Mouse (Mus musculus) urinary bladder, postnatal 14 days (tissue): ENCODE measurements at regions not wholly inside any gene's neighbourhood (a gene's known extent, or its start where the extent isn't known, plus 50 kb on each side); places are given as distances from the start of the nearest gene placed in this dataset.
A peak's percentile ranks its signal among the peaks of the same experiment; 100 is the strongest.

Source experiments
- DNase-seq: peaks from one replicate; pipeline ENCODE4 v3.0.0; 2021; ENCODE audit warnings: low spot score

DNA sequence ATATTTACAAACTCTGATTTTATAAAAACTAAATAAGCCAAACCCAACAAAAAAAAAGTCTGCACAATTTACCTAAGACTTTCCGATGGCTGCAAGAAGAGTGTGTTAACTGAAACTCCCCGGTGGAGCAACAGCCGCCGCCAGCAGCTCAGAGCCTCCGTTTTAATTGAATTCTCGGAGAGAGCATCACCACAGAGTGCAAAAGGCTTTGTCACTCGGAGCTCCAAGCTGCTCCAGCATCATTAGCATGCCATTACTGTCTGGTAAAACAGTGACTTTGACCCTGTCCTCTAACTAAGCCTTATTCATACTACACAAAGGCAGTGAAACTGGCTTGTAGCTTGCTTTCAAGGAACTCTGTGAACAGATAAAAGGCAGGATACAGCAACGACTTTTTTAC, 176.5 kb downstream of the Efnb2 start:
- DNase-seq = no peak

DNA sequence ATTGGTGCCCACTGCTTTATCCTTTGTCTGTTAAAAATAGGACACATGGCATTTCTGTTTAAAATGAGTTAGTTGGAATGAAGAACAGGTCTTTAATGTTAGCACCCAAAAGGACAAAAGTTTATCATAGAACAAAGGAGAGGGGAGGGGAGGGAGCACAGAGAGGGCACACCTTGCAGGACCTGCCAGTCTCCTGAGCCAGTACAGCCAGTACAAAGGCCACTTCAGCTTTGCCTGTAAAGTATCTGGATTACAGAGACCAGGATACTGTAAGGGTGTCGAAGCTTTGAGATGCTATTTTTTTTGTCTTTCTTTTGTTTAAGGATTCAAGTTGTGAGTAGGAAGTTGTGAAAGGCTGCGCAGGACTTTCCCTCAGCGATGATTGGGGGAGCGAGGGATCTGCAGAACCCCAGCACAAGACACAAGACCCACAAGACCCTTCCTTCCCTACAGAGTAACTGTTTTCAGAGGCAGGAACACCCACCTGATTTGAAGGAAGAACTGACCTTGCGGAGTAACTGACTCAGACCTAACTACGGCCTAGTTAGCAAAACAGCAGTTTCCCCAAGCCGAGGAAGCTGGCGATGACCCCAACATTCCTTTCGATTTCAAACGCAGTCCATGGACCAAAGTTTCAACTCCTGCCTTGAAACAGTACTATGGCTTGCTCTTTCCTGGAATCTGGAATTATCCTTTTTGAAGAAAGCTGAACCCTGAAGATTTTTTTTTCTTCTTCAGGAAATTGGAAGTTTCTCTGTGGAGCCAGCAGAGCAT, 178.1 kb downstream of the Efnb2 start:
- peak; percentile 24 for DNase-seq

DNA sequence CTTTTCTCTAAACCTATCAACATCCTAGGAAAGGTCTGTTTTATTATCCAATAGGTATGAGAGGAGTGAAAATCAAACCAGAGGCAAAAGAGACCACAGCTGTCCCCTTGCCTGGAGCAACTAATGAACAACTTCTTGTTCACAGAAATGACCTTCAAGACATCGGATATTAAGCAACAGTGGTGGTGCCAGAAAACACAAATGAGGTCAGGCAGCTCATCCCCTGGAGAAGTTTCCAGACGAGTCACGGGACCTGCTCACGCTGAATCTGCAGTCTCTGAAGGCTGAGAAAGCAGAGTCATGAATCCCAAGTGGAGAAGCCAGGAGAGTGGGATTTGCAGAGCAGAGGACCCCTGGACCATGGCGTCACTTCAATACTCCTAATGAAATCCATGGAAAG, 183.6 kb downstream of the Efnb2 start:
- DNase-seq = no peak

DNA sequence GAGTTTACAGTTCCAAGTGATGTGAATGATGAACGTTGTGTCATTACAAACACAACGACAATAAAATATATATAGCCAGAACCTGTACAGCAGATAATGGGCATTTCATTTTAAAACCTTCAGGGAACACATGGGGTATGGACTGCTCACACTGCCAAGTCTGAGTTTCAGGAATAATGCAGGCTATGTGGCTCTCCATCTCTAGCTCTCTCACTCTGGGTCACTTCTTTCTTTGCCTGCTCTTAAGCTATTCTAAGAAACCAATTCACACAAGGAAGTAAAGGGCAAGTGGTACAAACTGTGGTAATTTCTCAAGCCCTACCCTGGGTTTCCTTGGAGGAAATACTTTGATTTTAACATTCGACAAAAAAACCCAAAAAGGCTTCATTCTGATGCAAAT, 192.5 kb downstream of the Efnb2 start:
- DNase-seq = no peak

DNA sequence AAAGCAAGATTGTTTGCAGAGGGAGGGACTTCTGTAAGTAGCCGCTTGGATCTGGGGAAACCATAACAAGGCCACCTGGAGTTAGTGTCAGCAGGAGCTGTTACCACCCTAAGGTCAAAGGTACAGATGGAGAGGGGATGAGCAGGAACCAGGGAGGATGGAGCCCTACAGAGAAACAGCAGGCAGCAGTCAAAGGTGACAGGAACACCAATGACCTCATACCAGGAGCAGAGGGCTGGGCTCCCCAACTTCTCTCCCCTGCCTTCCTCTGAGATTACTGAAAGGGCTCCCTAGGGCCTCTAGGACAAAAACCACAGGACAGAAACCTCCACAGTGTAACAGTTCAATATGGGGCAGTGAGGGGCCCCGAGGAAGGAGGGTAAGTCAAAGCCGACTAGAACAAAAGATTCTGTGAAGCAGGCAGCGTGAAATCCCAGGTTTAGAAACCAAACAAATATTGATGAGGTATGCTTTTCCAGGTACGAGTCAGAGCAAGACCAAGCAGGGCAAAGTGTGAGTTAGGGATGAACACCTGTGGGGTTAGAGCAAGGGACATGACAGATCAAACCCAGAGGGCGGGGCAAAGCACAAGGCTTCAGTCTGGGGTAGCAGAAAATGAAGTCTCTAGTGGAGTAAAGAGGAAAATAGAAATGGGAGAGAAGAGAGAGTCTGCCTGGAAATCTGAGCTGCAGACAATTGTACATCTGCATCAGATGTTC, 194.4 kb downstream of the Efnb2 start:
- no peak for DNase-seq

DNA sequence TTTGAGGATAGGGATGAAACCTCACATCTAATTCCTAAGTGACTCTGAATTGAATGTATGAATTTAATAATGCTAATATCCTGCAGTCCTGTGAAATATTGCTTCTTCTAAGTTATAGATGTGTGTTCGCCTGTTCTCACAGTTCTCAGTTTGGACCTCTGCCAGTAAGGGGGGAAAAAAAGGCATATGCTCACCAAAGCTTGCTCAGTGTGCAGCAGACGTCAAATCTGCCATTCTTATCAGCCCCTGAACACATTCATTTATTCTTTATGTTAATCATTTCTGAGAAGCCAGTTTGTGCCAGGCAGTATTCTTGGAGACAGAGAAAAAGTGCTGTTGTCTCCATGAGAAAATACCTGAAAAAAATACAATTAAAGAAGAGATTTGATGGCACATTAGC, 198.6 kb downstream of the Efnb2 start:
- no peak for DNase-seq

DNA sequence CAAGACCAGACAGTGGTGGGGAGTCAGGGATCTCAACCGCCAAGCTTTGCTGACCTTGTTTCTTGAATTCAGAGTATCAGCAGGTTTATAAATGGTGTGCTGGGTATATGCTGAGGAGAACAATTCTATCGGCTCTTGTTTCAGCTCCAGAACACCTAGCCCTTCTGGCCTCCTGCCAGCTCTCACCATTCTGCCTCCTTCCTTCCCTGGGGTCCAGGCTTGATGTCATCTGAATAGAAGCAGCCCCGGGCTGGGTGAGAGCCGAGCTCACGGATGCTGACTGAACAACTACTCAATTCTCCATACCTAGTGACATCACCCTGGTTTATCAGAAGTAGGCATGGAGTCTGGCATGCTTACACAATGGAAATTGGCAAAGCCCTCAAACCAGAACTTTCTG, 203.5 kb downstream of the Efnb2 start:
- no peak for DNase-seq

DNA sequence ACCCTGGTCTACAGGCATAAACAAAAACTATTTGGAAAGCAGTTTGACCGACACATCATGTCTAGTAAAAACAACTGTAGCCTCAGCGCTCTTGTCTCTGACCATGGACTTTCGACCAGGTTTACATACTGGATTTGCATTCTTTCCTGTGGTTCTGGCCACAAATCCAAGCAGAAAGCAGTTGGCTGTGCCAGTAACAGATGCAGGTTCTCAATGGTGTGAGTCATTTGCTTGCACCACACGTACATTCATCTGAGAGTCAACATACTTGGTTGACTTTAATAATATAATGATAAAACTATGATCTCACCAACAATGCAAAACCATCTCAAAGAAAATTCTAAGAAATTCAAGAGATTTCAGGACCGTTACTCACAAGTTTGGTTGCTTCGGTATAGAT, 207.1 kb downstream of the Efnb2 start:
- no peak for DNase-seq

DNA sequence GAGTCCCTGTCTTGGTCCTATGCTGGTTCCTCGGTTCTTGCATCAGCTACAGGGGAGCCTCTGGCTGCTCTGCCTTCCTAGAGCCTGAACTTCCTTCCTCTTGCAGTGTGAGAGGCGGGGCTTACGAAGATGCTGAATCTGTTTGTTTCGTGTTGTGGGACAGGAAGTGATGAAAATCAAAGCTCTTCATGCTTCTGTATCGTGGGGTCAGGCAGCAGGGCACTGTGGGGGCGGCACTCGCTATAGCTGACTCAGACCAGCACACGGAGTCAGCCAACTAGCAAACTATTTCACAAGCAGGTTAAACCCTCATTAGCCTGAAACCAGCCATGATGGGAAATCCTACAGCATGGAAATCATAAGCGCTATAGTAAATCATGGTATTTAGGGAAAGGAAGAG, 208.8 kb downstream of the Efnb2 start:
- no peak for DNase-seq

DNA sequence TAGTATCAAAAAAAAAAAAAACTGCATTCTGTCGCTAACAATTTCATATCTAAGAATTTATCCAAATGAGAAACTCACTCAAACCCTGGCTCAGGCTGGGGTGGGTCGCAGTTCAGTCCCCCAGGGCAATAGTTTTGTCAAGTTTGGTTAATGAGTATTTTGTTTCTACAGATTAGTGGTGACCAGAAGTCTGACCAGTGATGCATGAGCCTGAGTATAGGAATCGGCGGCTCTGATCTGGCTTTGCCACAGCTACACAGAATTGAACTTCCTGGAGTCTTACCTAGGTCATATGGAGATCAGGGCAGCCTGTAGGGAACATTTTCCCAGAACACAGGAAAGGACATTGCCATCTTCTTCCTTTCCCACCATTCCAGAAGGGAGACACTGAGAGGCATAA, 212.1 kb downstream of the Efnb2 start:
- no peak for DNase-seq

DNA sequence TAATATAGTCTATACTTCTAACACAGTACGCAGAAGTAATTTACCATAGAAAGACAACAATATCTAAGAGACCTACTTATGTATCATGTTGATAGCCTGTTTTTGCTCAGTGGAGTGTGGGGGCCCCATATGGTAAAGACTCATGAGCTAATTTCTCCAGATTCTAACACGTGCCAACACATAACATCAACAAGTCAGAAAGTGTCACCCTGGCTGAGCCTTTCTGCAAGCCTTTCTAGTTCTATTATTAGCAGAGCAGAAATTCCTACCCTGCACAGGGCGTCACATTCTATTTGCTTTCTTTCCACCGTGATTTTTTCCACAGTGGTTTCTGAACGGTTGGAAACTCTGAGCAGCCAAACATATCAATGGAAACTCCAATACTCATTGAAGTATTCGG, 219.5 kb downstream of the Efnb2 start:
- DNase-seq = no peak

DNA sequence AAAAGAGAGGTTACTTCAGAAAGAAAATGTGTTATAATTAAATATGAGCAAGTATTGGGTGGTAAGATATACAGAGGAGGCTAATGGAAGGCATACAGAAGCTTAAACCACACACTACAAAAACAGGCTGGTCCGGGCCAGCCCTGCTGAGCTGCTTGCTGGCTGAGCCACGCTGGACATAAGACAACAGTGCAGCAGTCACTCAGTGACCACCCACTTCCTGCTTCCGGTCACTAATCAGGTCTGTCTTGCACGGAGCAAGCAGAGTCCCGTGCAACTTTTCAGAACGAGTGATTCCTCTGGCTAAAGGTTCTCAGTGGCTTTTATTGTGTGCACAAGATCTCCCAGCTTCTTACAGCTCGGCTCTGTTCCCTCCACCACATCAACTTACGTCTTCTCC, 220.1 kb downstream of the Efnb2 start:
- no peak for DNase-seq

DNA sequence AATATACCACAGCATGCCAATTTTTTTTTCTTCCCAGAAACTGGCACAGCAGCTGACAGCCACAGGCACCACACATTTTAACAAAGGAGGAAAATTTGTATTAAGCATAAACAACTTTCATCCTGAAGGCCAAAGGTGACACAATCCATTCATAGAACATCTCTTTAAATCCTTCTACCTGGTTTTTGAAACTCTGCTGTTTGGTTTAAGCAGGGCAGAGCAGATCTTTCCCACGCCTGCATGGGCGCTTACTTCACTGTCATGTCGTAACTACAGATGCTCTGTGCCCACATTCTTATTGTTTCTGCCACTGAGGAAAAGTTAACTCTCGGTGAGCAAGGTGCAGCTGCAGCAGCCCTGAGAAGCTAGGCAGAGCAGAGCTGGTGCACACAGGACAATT, 234.8 kb downstream of the Efnb2 start:
- DNase-seq = no peak

DNA sequence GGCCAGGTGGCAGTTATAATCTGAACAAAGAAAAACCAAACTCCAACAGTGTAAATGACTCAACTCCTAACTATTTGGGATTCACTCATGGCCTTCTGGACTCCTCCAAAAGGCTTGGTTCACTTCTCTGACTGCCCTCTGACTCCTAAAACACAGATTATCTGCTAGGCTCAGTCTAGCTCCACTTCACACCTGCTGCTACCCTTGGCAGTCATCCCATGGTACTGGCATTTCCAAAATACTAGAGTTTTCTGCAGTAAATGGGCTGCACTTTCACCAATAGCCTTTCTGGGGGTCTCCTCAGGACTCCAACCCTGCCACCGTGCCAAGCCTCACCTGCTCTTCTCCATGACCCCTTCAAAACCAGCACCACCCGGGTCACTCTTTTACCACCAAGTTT, 237.6 kb downstream of the Efnb2 start:
- DNase-seq = no peak

DNA sequence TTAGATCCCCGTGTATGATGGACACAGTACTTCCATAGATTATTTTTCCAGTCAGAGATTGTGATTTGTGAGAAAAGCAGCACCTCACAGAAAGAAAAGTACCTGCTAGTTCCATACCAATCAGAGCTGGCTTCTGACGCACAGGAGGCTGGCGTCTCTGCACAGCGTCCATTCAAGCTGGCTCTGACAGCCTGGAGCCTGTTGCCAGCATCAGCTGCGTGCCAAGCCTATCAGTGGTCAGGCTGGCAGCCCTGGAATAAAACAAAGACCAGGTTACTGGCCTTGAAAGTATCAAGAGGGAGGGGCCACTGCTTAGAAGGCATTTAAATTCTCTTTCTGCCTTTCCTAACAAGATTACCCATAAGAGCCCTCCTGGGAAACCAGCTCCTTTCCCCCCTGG, 239.3 kb downstream of the Efnb2 start:
- no peak for DNase-seq

DNA sequence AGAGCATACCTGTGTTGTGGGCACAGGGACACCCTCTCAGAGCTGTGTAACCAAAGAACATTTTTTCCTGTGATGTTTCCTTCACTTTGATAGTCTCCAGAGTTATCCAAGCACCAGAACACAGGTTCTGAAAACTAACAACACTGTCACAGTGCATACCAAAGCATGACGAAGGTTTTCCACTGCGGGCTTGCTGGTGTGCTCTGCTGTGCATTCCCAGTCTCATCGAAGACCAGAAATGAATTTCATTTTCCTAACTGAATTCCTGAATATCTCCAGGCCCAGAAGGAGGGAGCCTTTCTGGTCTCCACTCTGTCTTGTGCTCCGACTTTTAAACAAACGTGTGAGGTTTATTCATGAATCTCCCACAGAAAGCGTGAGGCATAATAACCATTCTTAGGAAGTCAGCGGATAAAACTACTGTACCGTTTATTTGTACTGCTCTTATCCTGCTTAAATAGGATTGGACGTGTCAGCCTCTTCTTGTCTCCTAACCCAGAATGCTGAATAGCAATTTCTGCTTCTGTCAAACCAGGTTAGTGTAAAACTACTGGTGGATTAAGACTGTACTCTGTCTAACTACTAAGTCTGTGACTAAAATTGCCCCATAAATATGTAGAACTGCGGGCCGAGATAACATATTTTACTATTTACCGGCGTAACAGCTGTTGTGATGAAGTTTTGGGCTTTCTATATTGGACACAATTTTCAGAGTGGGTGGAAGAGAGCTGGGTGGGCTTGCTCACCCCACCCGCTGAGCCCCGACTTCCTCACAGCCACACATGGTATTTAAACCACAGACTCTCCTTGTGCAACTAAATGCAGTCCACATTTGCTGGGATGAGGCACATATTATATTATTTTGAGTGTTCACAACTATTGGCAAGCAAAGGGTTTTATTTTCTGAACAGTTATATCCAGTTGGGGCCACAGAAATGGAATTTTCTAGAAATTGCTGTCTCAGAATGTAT, 241.4 kb downstream of the Efnb2 start:
- no peak for DNase-seq

DNA sequence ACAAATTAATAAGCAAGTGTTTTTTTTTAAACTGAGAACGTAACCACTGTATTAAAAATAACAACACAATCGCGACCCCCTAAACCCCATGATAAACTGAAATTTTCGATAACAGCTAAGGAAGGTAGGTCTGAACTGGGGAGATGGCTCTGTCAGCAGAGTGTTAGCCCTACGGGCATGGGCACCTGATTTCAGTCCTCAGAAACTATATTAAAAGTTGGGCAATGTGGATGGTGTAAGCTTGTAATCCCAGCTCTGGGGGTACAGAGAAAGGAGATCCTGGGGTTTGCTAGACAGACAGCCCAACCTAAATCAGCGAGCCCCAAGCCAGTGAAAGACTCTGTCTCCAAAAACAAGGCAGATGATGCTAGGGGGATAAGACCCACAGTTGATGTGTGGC, 242.1 kb downstream of the Efnb2 start:
- no peak for DNase-seq

DNA sequence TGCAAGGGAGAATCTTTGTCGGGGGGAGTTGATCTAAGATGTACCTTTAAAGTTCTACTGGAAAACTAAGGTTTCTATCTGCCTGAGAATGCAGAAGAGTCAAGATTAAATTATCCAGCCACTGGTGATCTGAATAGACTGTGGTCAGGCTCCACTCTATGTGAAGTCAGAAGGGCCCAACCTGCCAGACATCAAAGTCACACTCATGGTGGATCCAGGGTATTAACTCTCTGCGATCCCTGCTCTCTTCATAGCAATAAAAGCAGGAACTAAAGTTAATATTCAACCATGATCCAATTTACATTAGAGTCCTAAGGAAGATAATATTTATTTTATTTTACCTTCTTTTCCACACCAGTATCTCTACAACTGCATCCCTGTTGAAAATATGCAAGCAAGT, 242.5 kb downstream of the Efnb2 start:
- DNase-seq = no peak

DNA sequence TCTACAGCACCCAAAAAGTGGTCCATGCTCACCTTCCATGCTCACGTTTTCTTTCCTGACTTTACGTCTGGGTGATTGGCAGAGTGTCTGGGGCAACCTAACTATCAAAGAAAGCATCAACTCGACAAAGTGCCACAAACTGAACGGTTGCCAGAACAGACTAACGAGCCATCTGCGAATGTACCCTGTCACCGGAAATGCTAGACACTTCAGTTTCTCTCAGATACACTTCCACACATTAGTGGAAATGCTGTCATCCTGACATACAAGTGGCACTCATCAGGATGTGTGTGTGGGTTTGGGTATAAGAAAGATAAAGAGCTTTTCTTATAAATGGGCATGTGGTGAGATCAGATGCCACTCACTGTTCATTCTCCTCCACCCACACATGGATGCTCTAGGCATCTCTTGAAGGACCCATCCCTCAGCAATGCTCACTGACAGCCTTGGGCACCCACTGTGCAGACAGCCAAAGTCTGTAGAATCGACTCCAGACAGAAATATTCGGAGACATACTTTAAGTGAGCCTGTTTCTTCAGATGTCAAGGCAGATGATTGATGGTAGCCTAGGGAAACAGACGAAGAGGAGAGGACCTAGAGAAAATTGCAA, 244.8 kb downstream of the Efnb2 start:
- no peak for DNase-seq

DNA sequence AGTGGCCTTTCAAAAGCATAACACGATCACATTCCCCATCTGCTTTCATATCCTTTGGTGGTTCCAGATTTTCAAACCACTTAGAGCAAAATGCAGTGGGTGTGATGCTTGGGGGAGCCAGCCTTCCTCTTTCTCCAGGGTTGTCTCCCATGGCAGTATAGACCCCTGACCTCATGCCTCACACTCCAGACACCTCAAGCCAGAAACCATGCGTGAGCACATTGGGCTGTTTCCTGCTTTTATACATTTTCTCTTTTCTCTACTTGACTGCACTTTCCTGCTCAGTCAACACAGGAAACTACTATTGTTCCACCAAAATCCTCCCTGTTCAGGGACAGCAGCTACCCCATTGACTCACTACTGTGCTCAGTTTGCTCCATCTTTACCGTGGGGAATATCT, 253.7 kb downstream of the Efnb2 start:
- no peak for DNase-seq

DNA sequence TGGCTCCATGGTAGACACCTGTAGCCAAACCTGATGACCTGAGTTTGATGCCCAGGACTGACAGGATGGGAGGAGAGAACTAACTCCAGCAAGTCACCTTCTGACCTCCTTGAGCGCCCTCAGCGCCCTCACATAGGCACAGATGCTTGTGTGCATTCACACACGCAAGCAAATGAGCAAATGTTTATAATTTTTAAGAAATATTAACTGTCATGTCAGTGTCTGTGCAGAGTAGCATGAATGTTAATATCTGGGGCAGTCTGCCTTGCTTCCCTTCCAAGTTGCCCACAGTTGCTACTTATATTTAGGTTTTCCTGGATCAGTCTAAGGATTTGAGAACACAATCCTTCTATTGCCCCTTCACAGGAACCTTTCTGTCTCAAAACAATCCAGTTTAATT, 257.6 kb downstream of the Efnb2 start:
- no peak for DNase-seq

DNA sequence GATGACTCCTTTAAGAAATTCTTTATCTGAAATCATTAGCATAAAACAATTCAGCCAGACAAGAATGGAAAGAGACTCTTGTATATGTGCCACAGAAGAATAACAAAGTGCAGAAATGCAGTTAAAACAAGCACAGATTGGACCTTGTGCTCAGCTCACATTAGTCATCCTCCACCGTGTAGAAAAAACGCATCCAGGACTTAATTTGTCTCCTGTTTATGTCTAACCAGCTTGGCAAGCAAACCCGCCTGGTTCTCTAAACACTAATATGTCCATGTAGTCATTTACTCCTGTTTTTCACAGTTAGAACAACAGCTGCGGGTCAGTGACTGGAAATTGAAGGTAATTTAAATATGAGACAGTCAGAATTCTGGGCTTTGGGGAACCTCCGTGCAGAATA, 268.7 kb downstream of the Efnb2 start:
- DNase-seq = no peak
